Mouse (Mus musculus) ES-Bruce4 (cell line): ENCODE measurements at regions not wholly inside any gene's neighbourhood (a gene's known extent, or its start where the extent isn't known, plus 50 kb on each side); places are given as distances from the start of the nearest gene placed in this dataset.
"Not testable (repeated sequence)": the region's sequence is repeated elsewhere in the genome, so short reads cannot be mapped to it uniquely, and the experiment has no call there.

Source experiments
- H3K27ac ChIP-seq: 2 replicates; pipeline ENCODE4 v1.5.1; 2012; ENCODE audit warnings: low read length, inconsistent platforms; ENCODE audit not compliant: insufficient read depth
- H3K27me3 ChIP-seq: 2 replicates; pipeline ENCODE4 v1.6.1; 2012; ENCODE audit warnings: mild to moderate bottlenecking, low read length, inconsistent platforms; ENCODE audit not compliant: control insufficient read depth, poor library complexity, insufficient read depth, severe bottlenecking
- H3K36me3 ChIP-seq: 2 replicates; pipeline ENCODE4 v1.6.1; 2012; ENCODE audit warnings: inconsistent platforms, mild to moderate bottlenecking, low read length, moderate library complexity; ENCODE audit not compliant: control insufficient read depth, poor library complexity, insufficient read depth, severe bottlenecking
- H3K4me1 ChIP-seq: one replicate; pipeline ENCODE4 v1.8.1; 2011; ENCODE audit warnings: low read length; ENCODE audit not compliant: control insufficient read depth, insufficient read depth
- H3K4me3 ChIP-seq: 2 replicates; pipeline ENCODE4 v1.5.1; 2011; ENCODE audit warnings: low read depth, mild to moderate bottlenecking, low read length
- H3K9ac ChIP-seq: 2 replicates; pipeline ENCODE4 v1.6.1; 2012; ENCODE audit warnings: low read depth, mild to moderate bottlenecking, inconsistent platforms; ENCODE audit not compliant: poor library complexity, severe bottlenecking
- H3K9me3 ChIP-seq: replicated peaks from 2 replicates; pipeline ENCODE4 v1.6.1; 2012; ENCODE audit warnings: mild to moderate bottlenecking, low read length, inconsistent platforms; ENCODE audit not compliant: control insufficient read depth, poor library complexity, insufficient read depth, severe bottlenecking

GRCm38 (mm10) chr12:23325756-23326155 lies 454.3 kb downstream of the Gm10330 start:
- H3K9ac ChIP-seq, H3K27me3 ChIP-seq, H3K9me3 ChIP-seq, H3K4me1 ChIP-seq, H3K4me3 ChIP-seq, H3K27ac ChIP-seq, H3K36me3 ChIP-seq: not testable (repeated sequence)

DNA sequence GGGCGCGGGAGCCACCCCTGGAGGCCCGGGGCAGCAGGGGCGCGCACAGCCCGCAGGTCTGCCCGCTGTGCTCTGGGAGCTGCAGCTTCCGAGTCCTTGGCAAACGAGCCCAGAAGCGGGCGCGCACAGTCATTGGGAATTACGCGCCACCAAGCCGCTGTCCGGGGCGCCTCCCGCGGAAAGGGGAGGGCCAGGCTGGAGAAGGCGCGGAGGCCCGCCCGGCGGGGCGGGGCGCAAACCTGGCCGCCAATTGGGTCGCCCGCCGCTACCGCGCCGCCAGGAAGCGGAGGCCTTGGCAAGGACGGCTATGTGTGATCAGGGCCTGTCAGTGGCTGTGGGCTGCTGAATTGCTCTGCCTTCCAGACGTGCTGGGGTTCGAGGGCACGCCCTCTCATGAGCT lies 464.9 kb downstream of the Gm10330 start:
- H3K36me3 ChIP-seq, H3K4me1 ChIP-seq, H3K27ac ChIP-seq, H3K27me3 ChIP-seq, H3K9me3 ChIP-seq: not testable (repeated sequence)
- peak overlapping the region; percentile 73 for H3K4me3 ChIP-seq
- H3K9ac ChIP-seq = peak overlapping the region; percentile 52; the same call in 1 of the 2 replicates
